Mouse (Mus musculus) cerebellum, adult 2 months (tissue): ENCODE measurements at regions not wholly inside any gene's neighbourhood (a gene's known extent, or its start where the extent isn't known, plus 50 kb on each side); places are given as distances from the start of the nearest gene placed in this dataset.

Source experiments
- CTCF ChIP-seq: fragments of 200-500 bp; IDR thresholded peaks from 2 replicates; pipeline ENCODE4 v1.5.1; 2011; ENCODE audit warnings: low read depth, mild to moderate bottlenecking, control low read depth, low read length, moderate library complexity, borderline replicate concordance; ENCODE audit not compliant: insufficient read depth
- POLR2A ChIP-seq: fragments of 200-500 bp; IDR thresholded peaks from 2 replicates; pipeline ENCODE4 v1.6.1; 2011; ENCODE audit warnings: low read length, control low read depth, borderline replicate concordance; ENCODE audit not compliant: insufficient read depth

GRCm38 (mm10) chr3:38568596-38568975 lies 83.9 kb upstream of the Ankrd50 start:
- TF ChIP-seq CTCF (no peak), POLR2A (no peak)
